Mouse (Mus musculus) midbrain, embryonic 11.5 days (tissue): ENCODE data around the gene Crtam. TPM values are rescaled to one million over a fixed set of nuclear protein-coding genes. Genes with fewer than 3 reads are reported as not detected.

Experiments
- ATAC-seq: fragments of 200-750 bp; cut with Nextera tagmentation; 2 replicates; pipeline ENCODE4 v1.8.0; 2017; ENCODE audit warnings: moderate TSS enrichment, moderate library complexity; ENCODE audit not compliant: low FRiP score
- DNase-seq: peaks from one replicate; pipeline ENCODE4 v3.0.0; 2015; ENCODE audit warnings: low spot score; ENCODE audit errors: missing footprints
- H3K27ac ChIP-seq: fragments of 300-500 bp; sonication (generic); 2 replicates; pipeline ENCODE4 v1.5.1; 2014; ENCODE audit warnings: low read depth, low read length
- H3K27me3 ChIP-seq: fragments of 300-500 bp; sonication (generic); 2 replicates; pipeline ENCODE4 v1.6.1; 2014; ENCODE audit warnings: mild to moderate bottlenecking, low read length, moderate library complexity, mixed read lengths; ENCODE audit not compliant: control insufficient read depth, insufficient read depth
- H3K36me3 ChIP-seq: fragments of 300-500 bp; sonication (generic); 2 replicates; pipeline ENCODE4 v1.6.1; 2014; ENCODE audit warnings: mild to moderate bottlenecking, low read length, moderate library complexity, mixed read lengths; ENCODE audit not compliant: control insufficient read depth, insufficient read depth
- H3K4me1 ChIP-seq: fragments of 300-500 bp; sonication (generic); 2 replicates; pipeline ENCODE4 v1.6.1; 2014; ENCODE audit warnings: low read length; ENCODE audit not compliant: control insufficient read depth, insufficient read depth
- H3K4me2 ChIP-seq: fragments of 300-500 bp; sonication (generic); 2 replicates; pipeline ENCODE4 v1.6.1; 2014; ENCODE audit warnings: mild to moderate bottlenecking, moderate library complexity
- H3K4me3 ChIP-seq: fragments of 300-500 bp; sonication (generic); 2 replicates; pipeline ENCODE4 v1.5.1; 2014; ENCODE audit warnings: low read depth, low read length
- H3K9ac ChIP-seq: fragments of 300-500 bp; sonication (generic); 2 replicates; pipeline ENCODE4 v1.6.1; 2014; ENCODE audit warnings: low read length
- H3K9me3 ChIP-seq: fragments of 300-500 bp; sonication (generic); 2 replicates; pipeline ENCODE4 v1.6.1; 2016; ENCODE audit warnings: low read length; ENCODE audit not compliant: control insufficient read depth
- WGBS: fragments of 180-500 bp; shearing (Covaris S2); extraction: QIAGEN DNeasy Blood & Tissue Kit; methylation state at CpG from one replicate; pipeline ENCODE4 v1.1.7; 2014; 5-methylcytosine and 5-hydroxymethylcytosine counted together
- polyA plus RNA-seq: library from polyadenylated mRNA; unstranded; fragments of >200 nt; fragmentation: Nextera tagmentation; extraction: Ambion mirVana; gene quantifications from 2 replicates; pipeline ENCODE4 v1.2.1, GENCODE M21; 2014

Crtam gene
- polyA plus RNA-seq, 1 experiment from 2014 or later: 0.07 TPM

DNA sequence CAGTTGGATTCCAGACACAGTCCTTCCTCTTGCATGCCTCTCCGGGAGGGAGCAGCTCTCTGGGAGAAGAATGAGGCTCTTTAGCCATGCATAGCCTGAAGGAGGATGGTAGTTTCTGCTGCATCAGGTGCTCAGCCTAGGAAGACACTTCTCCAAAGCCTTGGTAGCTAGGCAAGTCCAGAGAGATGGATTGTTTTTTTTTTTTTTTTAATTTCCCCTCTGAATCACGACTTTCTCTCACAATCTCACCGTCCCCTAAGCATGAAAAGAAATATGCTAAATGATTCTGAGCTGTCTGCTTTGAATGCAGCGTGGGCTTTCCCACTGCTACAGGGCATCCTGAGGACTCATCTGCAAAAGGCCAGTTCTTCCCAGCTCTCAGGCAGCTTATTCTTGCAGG is 10.1 kb upstream of the Crtam start:
- no peaks in the 10 kb centered on the region for H3K27me3 ChIP-seq
- H3K4me2 ChIP-seq: no peak overlapping the region
- ATAC-seq: no peak
- H3K4me1 ChIP-seq: peaks cover 29% of the 10 kb centered on the region
- no peaks in the 10 kb centered on the region for H3K36me3 ChIP-seq
- H3K27ac ChIP-seq: peak overlapping the region; percentile 7; the same call in 1 of the 2 replicates
- H3K9me3 ChIP-seq: no peaks in the 10 kb centered on the region
- no peak overlapping the region for H3K9ac ChIP-seq
- no peak for DNase-seq
- WGBS: 47% methylated on average over 4 of the region's 4 CpGs
- no peak overlapping the region for H3K4me3 ChIP-seq

DNA sequence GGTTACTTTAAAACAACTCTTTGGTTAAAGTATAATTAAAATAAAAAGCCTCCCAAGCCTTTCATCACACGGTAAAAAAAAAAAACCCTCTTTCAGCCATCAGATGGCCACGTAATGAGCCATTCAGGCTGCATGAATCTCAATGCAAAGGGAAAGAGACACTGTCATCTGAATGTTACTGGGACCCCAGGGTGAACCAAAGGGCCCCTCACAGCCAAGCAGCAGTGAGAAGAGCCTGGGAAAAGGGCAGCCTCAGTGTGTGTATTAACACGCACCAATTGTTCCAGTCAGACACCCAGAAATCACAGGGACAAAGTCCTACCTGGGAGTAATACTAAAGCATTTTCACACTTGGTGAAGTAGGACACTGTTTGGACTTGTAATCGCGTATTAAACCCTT is 8.0 kb upstream of the Crtam start:
- Histone ChIP-seq H3K27ac (peak overlapping the region; percentile 94), H3K36me3 (no peaks in the 10 kb centered on the region), H3K9me3 (no peaks in the 10 kb centered on the region), H3K27me3 (no peaks in the 10 kb centered on the region), H3K4me3 (no peak overlapping the region), H3K4me1 (peaks cover 32% of the 10 kb centered on the region), H3K9ac (peak overlapping the region; percentile 34; the same call in 1 of the 2 replicates), H3K4me2 (peak overlapping the region; percentile 25; the same call in 1 of the 2 replicates)
- ATAC-seq (peak; percentile 57), DNase-seq (peak; percentile 86)
- WGBS: 48% methylated on average over 5 of the region's 5 CpGs

DNA sequence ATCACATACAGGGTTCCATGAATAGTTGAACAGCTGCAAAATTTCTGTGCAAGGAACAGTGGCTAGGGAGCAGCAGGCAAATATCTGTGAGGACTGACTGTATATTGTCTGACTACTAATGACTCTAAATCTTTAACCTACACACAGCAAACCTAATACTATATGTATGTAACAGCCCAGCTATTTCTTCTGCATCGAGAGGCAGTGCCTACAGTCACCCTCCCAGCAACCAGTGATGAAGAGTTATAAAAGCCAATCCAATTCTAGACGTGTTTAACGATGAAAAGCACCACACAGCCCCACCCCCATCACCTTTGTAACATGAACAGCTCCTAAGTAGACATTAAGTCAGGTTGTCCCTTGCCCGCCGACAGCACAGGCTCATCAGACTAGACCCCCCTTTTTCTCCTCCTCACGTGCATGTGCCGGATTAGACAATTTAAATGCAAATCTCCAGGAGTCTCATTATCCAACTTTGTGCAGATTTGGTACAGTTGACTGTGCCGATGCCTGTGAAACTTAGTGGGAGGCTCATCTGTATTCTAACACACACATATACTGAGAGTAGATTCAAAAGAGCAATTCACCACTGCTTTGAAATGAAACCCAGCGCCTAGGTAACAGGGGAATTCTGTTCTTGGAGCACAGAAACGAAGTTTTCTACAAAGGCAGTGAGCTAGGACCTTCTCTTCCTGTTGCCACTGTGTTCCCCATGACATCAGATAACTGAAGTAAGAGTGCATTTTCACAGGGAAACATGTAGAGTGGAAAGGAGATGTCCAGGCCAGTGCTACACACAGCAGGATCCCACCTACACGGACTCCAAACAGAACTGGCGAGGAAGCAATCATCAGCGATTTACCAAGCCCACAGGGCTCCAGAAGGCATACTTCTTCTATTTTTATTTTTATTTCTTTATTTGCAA is 7.3 kb upstream of the Crtam start:
- 36% methylated on average over 13 of the region's 13 CpGs for WGBS
- peaks cover 32% of the 10 kb centered on the region for H3K4me1 ChIP-seq
- no peaks in the 10 kb centered on the region for H3K9me3 ChIP-seq
- ATAC-seq (peak; percentile 91), DNase-seq (peak; percentile 93)
- no peaks in the 10 kb centered on the region for H3K27me3 ChIP-seq
- peak overlapping the region; percentile 25 for H3K4me2 ChIP-seq
- no peak overlapping the region for H3K4me3 ChIP-seq
- H3K9ac ChIP-seq: peak overlapping the region; percentile 31; the same call in 1 of the 2 replicates
- peak overlapping the region; percentile 94 for H3K27ac ChIP-seq
- no peaks in the 10 kb centered on the region for H3K36me3 ChIP-seq

DNA sequence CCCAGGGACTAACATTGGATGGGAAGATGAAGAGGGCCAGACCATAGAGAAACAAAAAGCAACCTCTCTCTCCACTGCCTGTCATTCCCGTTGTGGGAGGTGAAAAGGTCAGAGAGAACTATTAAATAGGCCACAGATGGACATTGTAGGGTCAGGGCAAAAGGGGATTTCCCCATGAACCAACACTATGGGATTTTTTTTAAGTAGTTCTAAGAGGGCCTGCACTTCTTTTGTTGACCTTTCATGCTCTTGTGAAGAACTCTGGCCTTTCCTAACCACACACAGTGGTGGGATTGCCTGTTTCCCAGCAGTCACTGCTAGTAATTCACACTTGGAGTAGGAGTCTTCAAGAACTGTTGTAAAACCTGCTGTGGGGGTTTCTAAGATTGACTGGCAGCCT is 3.4 kb upstream of the Crtam start:
- H3K4me3 ChIP-seq: no peak overlapping the region
- H3K4me1 ChIP-seq: peaks cover 24% of the 10 kb centered on the region
- no peaks in the 10 kb centered on the region for H3K27me3 ChIP-seq
- WGBS: 3% methylated on average over 1 of the region's 1 CpGs
- no peaks in the 10 kb centered on the region for H3K36me3 ChIP-seq
- ATAC-seq (no peak), DNase-seq (no peak)
- no peak overlapping the region for H3K4me2 ChIP-seq
- H3K27ac ChIP-seq: no peak overlapping the region
- H3K9ac ChIP-seq: no peak overlapping the region
- H3K9me3 ChIP-seq: no peaks in the 10 kb centered on the region

DNA sequence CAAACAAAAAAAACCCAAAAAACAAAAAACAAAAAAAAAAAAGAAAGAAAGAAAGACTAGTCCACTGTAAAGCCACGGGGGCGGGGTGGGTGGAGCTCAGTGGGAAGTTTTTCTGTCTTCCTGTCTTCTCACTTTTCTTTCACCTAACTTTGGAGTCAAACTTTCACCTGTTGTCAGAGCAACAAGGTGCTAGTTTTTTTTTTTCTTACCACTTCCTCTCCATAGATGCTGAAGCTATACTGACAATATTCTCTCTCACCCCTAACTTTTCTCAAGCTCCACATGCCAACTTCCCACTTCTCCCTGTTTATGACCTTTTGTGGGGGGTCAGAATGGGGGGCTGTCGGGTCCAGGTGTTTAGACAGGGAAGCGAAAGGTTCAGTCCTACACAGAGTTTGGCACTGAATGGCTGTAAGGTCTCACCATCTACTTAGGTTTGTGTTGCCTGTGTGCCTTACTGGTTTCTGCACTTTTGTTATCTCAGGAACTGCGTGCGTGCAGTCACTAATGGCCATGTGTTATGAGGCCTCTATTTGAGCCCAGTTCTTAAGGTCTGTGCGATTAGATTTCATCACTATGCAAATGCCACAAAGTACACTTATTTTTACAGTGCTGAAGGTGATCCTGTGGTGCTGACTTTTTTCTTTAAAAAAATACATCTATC is 7.2 kb downstream of the Crtam start:
- Histone ChIP-seq H3K4me2 (no peak overlapping the region), H3K9ac (no peak overlapping the region), H3K9me3 (no peaks in the 10 kb centered on the region), H3K36me3 (no peaks in the 10 kb centered on the region), H3K27ac (no peak overlapping the region), H3K27me3 (no peaks in the 10 kb centered on the region), H3K4me1 (no peaks in the 10 kb centered on the region), H3K4me3 (no peak overlapping the region)
- WGBS: 87% methylated on average over 7 of the region's 7 CpGs
- no peak for ATAC-seq
- DNase-seq: no peak

DNA sequence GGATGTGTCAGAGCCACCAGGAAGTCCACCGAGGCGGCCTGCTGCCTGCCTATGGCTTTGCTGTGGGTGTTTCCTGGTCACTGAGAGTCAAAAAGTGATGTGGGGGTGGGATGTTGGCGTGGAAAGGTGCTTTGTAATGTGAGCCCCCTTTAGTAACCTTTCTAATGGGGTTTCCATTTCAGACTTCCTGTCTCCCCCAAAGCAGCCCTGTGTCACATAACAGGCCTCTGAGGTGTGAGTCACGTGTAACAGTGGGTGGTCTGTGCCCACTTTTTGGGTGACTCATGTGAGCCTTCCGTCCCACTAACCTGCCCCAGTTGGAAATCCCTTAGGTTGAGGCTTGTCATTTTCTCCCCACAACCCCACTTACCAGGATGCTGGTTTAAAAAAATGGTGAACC is 10.4 kb downstream of the Crtam start:
- Histone ChIP-seq H3K9me3 (no peaks in the 10 kb centered on the region), H3K4me1 (no peaks in the 10 kb centered on the region), H3K9ac (no peak overlapping the region), H3K4me2 (no peak overlapping the region), H3K36me3 (no peaks in the 10 kb centered on the region), H3K4me3 (no peak overlapping the region), H3K27me3 (no peaks in the 10 kb centered on the region), H3K27ac (no peak overlapping the region)
- DNase-seq (no peak), ATAC-seq (no peak)
- 87% methylated on average over 5 of the region's 5 CpGs for WGBS

DNA sequence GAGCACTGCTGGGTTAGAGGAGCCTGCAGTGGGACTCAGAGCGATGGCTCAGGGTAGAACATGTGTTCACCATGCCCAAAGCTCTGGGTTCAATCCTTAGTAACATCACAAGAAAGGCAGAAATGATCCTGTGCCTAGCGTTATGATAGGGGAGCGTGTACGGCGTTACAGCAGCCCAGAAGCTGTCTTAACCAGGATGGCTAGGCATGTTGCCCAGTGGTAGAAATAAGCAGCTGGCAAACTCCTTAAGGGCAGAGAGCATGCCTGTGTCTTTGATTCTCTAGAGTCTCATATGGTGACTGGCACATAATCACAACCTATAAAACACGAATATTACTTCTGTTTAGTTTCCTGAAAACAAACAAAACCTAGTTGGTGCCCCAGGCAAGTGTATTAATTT is 12.9 kb downstream of the Crtam start:
- no peaks in the 10 kb centered on the region for H3K36me3 ChIP-seq
- H3K4me1 ChIP-seq: no peaks in the 10 kb centered on the region
- DNase-seq: no peak
- WGBS: 94% methylated on average over 6 of the region's 6 CpGs
- H3K9me3 ChIP-seq: no peaks in the 10 kb centered on the region
- no peak for ATAC-seq
- no peak overlapping the region for H3K27ac ChIP-seq
- no peaks in the 10 kb centered on the region for H3K27me3 ChIP-seq
- no peak overlapping the region for H3K9ac ChIP-seq
- H3K4me3 ChIP-seq: no peak overlapping the region
- no peak overlapping the region for H3K4me2 ChIP-seq

DNA sequence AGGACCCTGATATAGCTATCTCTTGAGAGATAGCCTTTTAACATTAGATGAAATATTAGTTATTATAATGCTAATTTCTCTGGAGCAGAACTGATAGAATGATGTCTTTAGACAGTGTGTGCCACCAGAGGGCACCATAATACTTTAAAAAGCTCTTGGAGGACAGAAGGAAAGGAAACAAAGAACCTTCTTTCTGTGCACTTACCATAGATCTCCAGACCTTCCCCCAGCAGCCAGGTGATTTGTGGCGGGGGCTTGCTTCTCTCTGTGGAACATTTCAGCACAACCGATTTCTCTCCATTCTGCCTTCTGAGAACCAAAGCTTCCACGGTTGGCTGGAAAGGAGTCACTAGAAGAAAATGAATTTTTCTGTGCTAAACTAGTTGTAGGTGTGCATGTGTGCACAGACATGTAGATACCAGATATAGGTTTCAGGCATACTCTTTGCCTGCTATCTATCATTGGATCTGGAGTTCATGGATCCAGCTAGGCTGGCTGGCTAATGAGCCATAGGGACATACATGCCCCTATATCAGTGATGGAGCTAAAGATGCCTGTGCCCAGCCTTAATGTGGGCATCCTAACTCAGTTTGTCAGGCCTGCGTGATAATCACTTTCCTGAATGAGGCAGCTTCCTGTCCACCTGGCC is 14.4 kb downstream of the Crtam start:
- peak; percentile 35; the same call in 1 of the 2 replicates for ATAC-seq
- Histone ChIP-seq H3K4me1 (no peaks in the 10 kb centered on the region), H3K27ac (no peak overlapping the region), H3K27me3 (no peaks in the 10 kb centered on the region), H3K4me2 (no peak overlapping the region), H3K9ac (no peak overlapping the region), H3K9me3 (no peaks in the 10 kb centered on the region), H3K36me3 (no peaks in the 10 kb centered on the region), H3K4me3 (no peak overlapping the region)
- DNase-seq: peak; percentile 93
- 45% methylated on average over 4 of the region's 4 CpGs for whole genome bisulfite sequencing

DNA sequence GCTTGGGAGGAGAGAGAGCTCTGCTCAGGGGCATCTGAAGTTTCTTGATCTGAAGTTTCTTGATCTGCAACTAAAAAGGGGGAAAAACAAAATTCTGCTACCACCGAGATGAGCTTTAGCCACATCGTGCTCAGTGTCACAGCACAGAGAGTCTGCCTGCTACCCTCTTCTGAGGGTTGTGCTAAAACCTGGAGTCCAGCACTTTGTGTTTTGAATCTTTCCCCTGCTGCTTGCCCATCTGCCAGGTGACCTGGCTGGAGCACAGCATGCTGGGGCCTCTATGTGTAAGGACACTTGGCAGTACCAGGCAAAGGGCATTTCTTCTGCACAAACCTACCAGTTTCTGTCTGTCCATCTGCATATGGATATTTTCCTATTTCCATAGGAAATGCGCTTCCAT is 20.1 kb downstream of the Crtam start:
- Histone ChIP-seq H3K4me1 (no peaks in the 10 kb centered on the region), H3K27ac (no peak overlapping the region), H3K4me2 (no peak overlapping the region)

More for the DNA sequence above, 20.1 kb downstream of the Crtam start:
- no peaks in the 10 kb centered on the region for H3K9me3 ChIP-seq
- 67% methylated on average over 3 of the region's 3 CpGs for WGBS
- H3K27me3 ChIP-seq: no peaks in the 10 kb centered on the region
- ATAC-seq (no peak), DNase-seq (no peak)
- H3K4me3 ChIP-seq: no peak overlapping the region
- no peak overlapping the region for H3K9ac ChIP-seq
- H3K36me3 ChIP-seq: no peaks in the 10 kb centered on the region
